Mouse (Mus musculus): ENCODE results near the gene Spag5. TPM values are rescaled to one million over a fixed set of nuclear protein-coding genes. Genes with fewer than 3 reads are reported as not detected.

The Spag5 gene
- polyA plus RNA-seq, 1 experiment from 2014 or later, result 25.0 TPM

- Histone ChIP-seq H3K27me3 (ENCODE audit: control insufficient read depth, insufficient read depth, low read length) (no peaks in the 10 kb centered on the region), H3K27ac (replicated peaks in 1 of 2; ENCODE audit: control insufficient read depth in 1 of 2, insufficient read depth in 1 of 2, low read depth in 2 of 2, low read length in 2 of 2) (no peak overlapping the region), H3K4me2 (ENCODE audit: low read length) (no peak overlapping the region), H3K9me3 (ENCODE audit: control insufficient read depth, low read length) (no peaks in the 10 kb centered on the region), H3K4me1 (ENCODE audit: control insufficient read depth in 2 of 2, insufficient read depth in 2 of 2, low read length in 2 of 2) (no peaks in the 10 kb centered on the region), H3K4me3 (ENCODE audit: control insufficient read depth in 1 of 2, insufficient read depth in 1 of 2, low read depth in 1 of 2, low read length in 2 of 2) (no peak overlapping the region), H3K36me3 (ENCODE audit: control insufficient read depth, insufficient read depth, low read length) (peaks cover 64% of the 10 kb centered on the region), H3K9ac (ENCODE audit: low read length) (no peak overlapping the region)
- no peak for ATAC-seq (ENCODE audit: insufficient number of reproducible peaks, insufficient read depth, low FRiP score, low read depth)
- WGBS, result 91% methylated on average over 8 of the region's 8 CpGs
These were observed 35.7 kb downstream of the Spag5 start for GRCm38 (mm10) chr11:78337040-78337439.

- no peak for ATAC-seq (ENCODE audit: insufficient number of reproducible peaks, insufficient read depth, low FRiP score, low read depth)
- 56% methylated on average over 12 of the region's 12 CpGs for WGBS
- no peaks in the 10 kb centered on the region for H3K27me3 ChIP-seq (ENCODE audit: control insufficient read depth, insufficient read depth, low read length)
- H3K4me2 ChIP-seq (ENCODE audit: low read length), result no peak overlapping the region
- H3K4me1 ChIP-seq (ENCODE audit: control insufficient read depth in 2 of 2, insufficient read depth in 2 of 2, low read length in 2 of 2), result peaks cover 17 to 31% of the 10 kb centered on the region in 2 experiments
- no peaks in the 10 kb centered on the region for H3K9me3 ChIP-seq (ENCODE audit: control insufficient read depth, low read length)
- H3K9ac ChIP-seq (ENCODE audit: low read length), result no peak overlapping the region
- peaks cover 29% of the 10 kb centered on the region for H3K36me3 ChIP-seq (ENCODE audit: control insufficient read depth, insufficient read depth, low read length)
- no peak overlapping the region for H3K27ac ChIP-seq (replicated peaks in 1 of 2; ENCODE audit: control insufficient read depth in 1 of 2, insufficient read depth in 1 of 2, low read depth in 2 of 2, low read length in 2 of 2)
- no peak overlapping the region for H3K4me3 ChIP-seq (ENCODE audit: control insufficient read depth in 1 of 2, insufficient read depth in 1 of 2, low read depth in 1 of 2, low read length in 2 of 2)
These were observed 40.4 kb downstream of the Spag5 start for GRCm38 (mm10) chr11:78341702-78342101.

- peaks cover 17 to 31% of the 10 kb centered on the region in 2 experiments for H3K4me1 ChIP-seq (ENCODE audit: control insufficient read depth in 2 of 2, insufficient read depth in 2 of 2, low read length in 2 of 2)
- no peaks in the 10 kb centered on the region for H3K27me3 ChIP-seq (ENCODE audit: control insufficient read depth, insufficient read depth, low read length)
- WGBS, result 1% methylated on average over 64 of the region's 66 CpGs
- peak within 1 kb of the TSS; percentile 93 for H3K9ac ChIP-seq (ENCODE audit: low read length)
- H3K4me2 ChIP-seq (ENCODE audit: low read length), result peak within 1 kb of the TSS; percentile 94
- H3K27ac ChIP-seq (replicated peaks in 1 of 2; ENCODE audit: control insufficient read depth in 1 of 2, insufficient read depth in 1 of 2, low read depth in 2 of 2, low read length in 2 of 2), result peak within 1 kb of the TSS; percentile 64 to 80
- peaks cover 24% of the 10 kb centered on the region for H3K36me3 ChIP-seq (ENCODE audit: control insufficient read depth, insufficient read depth, low read length)
- peak within 1 kb of the TSS; percentile 68 to 90 for H3K4me3 ChIP-seq (ENCODE audit: control insufficient read depth in 1 of 2, insufficient read depth in 1 of 2, low read depth in 1 of 2, low read length in 2 of 2)
- ATAC-seq (ENCODE audit: insufficient number of reproducible peaks, insufficient read depth, low FRiP score, low read depth), result peak; percentile 77
- no peaks in the 10 kb centered on the region for H3K9me3 ChIP-seq (ENCODE audit: control insufficient read depth, low read length)
These were observed 42.3 kb downstream of the Spag5 start, which contains the start of gene Unc119 for GRCm38 (mm10) chr11:78343381-78344327. Gene Unc119, plus strand, starts transcription at chr11:78343482.

- H3K27ac ChIP-seq (replicated peaks in 1 of 2; ENCODE audit: control insufficient read depth in 1 of 2, insufficient read depth in 1 of 2, low read depth in 2 of 2, low read length in 2 of 2), result peak overlapping the region; percentile 64 to 80
- H3K9ac ChIP-seq (ENCODE audit: low read length), result peak overlapping the region; percentile 93
- WGBS, result 40% methylated on average over 6 of the region's 6 CpGs
- no peaks in the 10 kb centered on the region for H3K9me3 ChIP-seq (ENCODE audit: control insufficient read depth, low read length)
- peak overlapping the region; percentile 68 to 90 for H3K4me3 ChIP-seq (ENCODE audit: control insufficient read depth in 1 of 2, insufficient read depth in 1 of 2, low read depth in 1 of 2, low read length in 2 of 2)
- H3K4me2 ChIP-seq (ENCODE audit: low read length), result peak overlapping the region; percentile 94
- ATAC-seq (ENCODE audit: insufficient number of reproducible peaks, insufficient read depth, low FRiP score, low read depth), result no peak
- peaks cover 19 to 34% of the 10 kb centered on the region in 2 experiments for H3K4me1 ChIP-seq (ENCODE audit: control insufficient read depth in 2 of 2, insufficient read depth in 2 of 2, low read length in 2 of 2)
- H3K27me3 ChIP-seq (ENCODE audit: control insufficient read depth, insufficient read depth, low read length), result no peaks in the 10 kb centered on the region
- peaks cover 24% of the 10 kb centered on the region for H3K36me3 ChIP-seq (ENCODE audit: control insufficient read depth, insufficient read depth, low read length)
These were observed 43.1 kb downstream of the Spag5 start for GRCm38 (mm10) chr11:78344328-78344889.

GRCm38 (mm10) chr11:78344890-78345715, 43.8 kb downstream of the Spag5 start:
- H3K4me3 ChIP-seq (ENCODE audit: control insufficient read depth in 1 of 2, insufficient read depth in 1 of 2, low read depth in 1 of 2, low read length in 2 of 2), result peak overlapping the region in 1 of 2 experiments; percentile 90; a peak in 1 of 4 replicates
- peak overlapping the region; percentile 94 for H3K4me2 ChIP-seq (ENCODE audit: low read length)
- WGBS, result 36% methylated on average over 8 of the region's 8 CpGs
- peaks cover 23 to 41% of the 10 kb centered on the region in 2 experiments for H3K4me1 ChIP-seq (ENCODE audit: control insufficient read depth in 2 of 2, insufficient read depth in 2 of 2, low read length in 2 of 2)
- no peaks in the 10 kb centered on the region for H3K27me3 ChIP-seq (ENCODE audit: control insufficient read depth, insufficient read depth, low read length)
- H3K9me3 ChIP-seq (ENCODE audit: control insufficient read depth, low read length), result no peaks in the 10 kb centered on the region
- peak overlapping the region; percentile 50; the same call in 1 of the 2 replicates for H3K9ac ChIP-seq (ENCODE audit: low read length)
- peaks cover 18% of the 10 kb centered on the region for H3K36me3 ChIP-seq (ENCODE audit: control insufficient read depth, insufficient read depth, low read length)
- 0 out of 2 replicates have a peak, but pooled peaks have one; percentile 4 for ATAC-seq (ENCODE audit: insufficient number of reproducible peaks, insufficient read depth, low FRiP score, low read depth)
- H3K27ac ChIP-seq (replicated peaks in 1 of 2; ENCODE audit: control insufficient read depth in 1 of 2, insufficient read depth in 1 of 2, low read depth in 2 of 2, low read length in 2 of 2), result peak overlapping the region; percentile 47 to 57; a peak in 3 of 4 replicates

- 61% methylated on average over 7 of the region's 7 CpGs for WGBS
- peak overlapping the region; percentile 47 to 57; a peak in 2 of 4 replicates for H3K27ac ChIP-seq (replicated peaks in 1 of 2; ENCODE audit: control insufficient read depth in 1 of 2, insufficient read depth in 1 of 2, low read depth in 2 of 2, low read length in 2 of 2)
- H3K9ac ChIP-seq (ENCODE audit: low read length), result peak overlapping the region; percentile 50; the same call in 1 of the 2 replicates
- no peak for ATAC-seq (ENCODE audit: insufficient number of reproducible peaks, insufficient read depth, low FRiP score, low read depth)
- no peaks in the 10 kb centered on the region for H3K27me3 ChIP-seq (ENCODE audit: control insufficient read depth, insufficient read depth, low read length)
- peaks cover 16% of the 10 kb centered on the region for H3K36me3 ChIP-seq (ENCODE audit: control insufficient read depth, insufficient read depth, low read length)
- H3K4me2 ChIP-seq (ENCODE audit: low read length), result peak overlapping the region; percentile 94; the same call in 1 of the 2 replicates
- H3K4me1 ChIP-seq (ENCODE audit: control insufficient read depth in 2 of 2, insufficient read depth in 2 of 2, low read length in 2 of 2), result peaks cover 23 to 43% of the 10 kb centered on the region in 2 experiments
- no peak overlapping the region for H3K4me3 ChIP-seq (ENCODE audit: control insufficient read depth in 1 of 2, insufficient read depth in 1 of 2, low read depth in 1 of 2, low read length in 2 of 2)
- H3K9me3 ChIP-seq (ENCODE audit: control insufficient read depth, low read length), result no peaks in the 10 kb centered on the region
These were observed 44.5 kb downstream of the Spag5 start for GRCm38 (mm10) chr11:78345801-78346200.

Data from heart, embryonic 14.5 days (tissue).